Mouse (Mus musculus) small intestine, adult 2 months (tissue): ENCODE data around the gene Tnfrsf21. TPM values are rescaled to one million over a fixed set of nuclear protein-coding genes. Genes with fewer than 3 reads are reported as not detected.

ENCODE experiments used
- H3K27ac ChIP-seq: fragments of 200-500 bp; 2 replicates; pipeline ENCODE4 v1.5.1; 2012; ENCODE audit warnings: low read depth, low read length, control low read depth, inconsistent platforms; ENCODE audit not compliant: insufficient read depth
- H3K27me3 ChIP-seq: fragments of 200-500 bp; 2 replicates; pipeline ENCODE4 v1.6.1; 2012; ENCODE audit warnings: mild to moderate bottlenecking, moderate library complexity, low read length, inconsistent platforms; ENCODE audit not compliant: control insufficient read depth, insufficient read depth
- H3K36me3 ChIP-seq: fragments of 200-500 bp; 2 replicates; pipeline ENCODE4 v1.6.1; 2012; ENCODE audit warnings: mild to moderate bottlenecking, low read length, control low read depth, inconsistent platforms; ENCODE audit not compliant: control insufficient read depth, insufficient read depth
- H3K4me1 ChIP-seq: fragments of 200-500 bp; 2 replicates; pipeline ENCODE4 v1.6.1; 2012; ENCODE audit warnings: low read length, inconsistent platforms, mixed read lengths; ENCODE audit not compliant: control insufficient read depth, insufficient read depth, insufficient read length
- H3K4me3 ChIP-seq: fragments of 200-500 bp; 2 replicates; pipeline ENCODE4 v1.5.1; 2012; ENCODE audit warnings: low read depth, mild to moderate bottlenecking, control low read depth, inconsistent platforms, low read length, moderate library complexity
- CTCF ChIP-seq: fragments of 200-500 bp; IDR thresholded peaks from 2 replicates; pipeline ENCODE4 v1.5.1; 2012; ENCODE audit warnings: low read depth, mild to moderate bottlenecking, control low read depth, inconsistent platforms, low read length, moderate library complexity, mixed read lengths; ENCODE audit not compliant: insufficient replicate concordance, insufficient read length; ENCODE audit errors: extremely low read depth
- POLR2A ChIP-seq: fragments of 200-500 bp; IDR thresholded peaks from 2 replicates; pipeline ENCODE4 v1.6.1; 2012; ENCODE audit warnings: low read depth, mild to moderate bottlenecking, control low read depth, inconsistent platforms, low read length, moderate library complexity
- WGBS: fragments of 180-500 bp; shearing (Covaris S2); methylation state at CpG from one replicate; pipeline ENCODE4 v1.1.7; 2018; 5-methylcytosine and 5-hydroxymethylcytosine counted together
- polyA plus RNA-seq: library from polyadenylated mRNA; depleted of rRNA; stranded (reverse); fragments of >200 nt; gene quantifications from 2 replicates; pipeline ENCODE4 v1.2.3, GENCODE M21; 2012

Tnfrsf21 gene
- polyA plus RNA-seq, 1 experiment = 28.5 TPM

- WGBS = 83% methylated on average over 6 of the region's 6 CpGs
- Histone ChIP-seq H3K4me1 (peaks cover 4% of the 10 kb centered on the region; the same call in 1 of the 2 replicates), H3K36me3 (no peaks in the 10 kb centered on the region), H3K27ac (no peak overlapping the region), H3K4me3 (no peak overlapping the region), H3K27me3 (no peaks in the 10 kb centered on the region)
- TF ChIP-seq CTCF (no peak), POLR2A (no peak)
Measured at GRCm38 (mm10) chr17:43025048-43025447, 8.7 kb downstream of the Tnfrsf21 start.

DNA sequence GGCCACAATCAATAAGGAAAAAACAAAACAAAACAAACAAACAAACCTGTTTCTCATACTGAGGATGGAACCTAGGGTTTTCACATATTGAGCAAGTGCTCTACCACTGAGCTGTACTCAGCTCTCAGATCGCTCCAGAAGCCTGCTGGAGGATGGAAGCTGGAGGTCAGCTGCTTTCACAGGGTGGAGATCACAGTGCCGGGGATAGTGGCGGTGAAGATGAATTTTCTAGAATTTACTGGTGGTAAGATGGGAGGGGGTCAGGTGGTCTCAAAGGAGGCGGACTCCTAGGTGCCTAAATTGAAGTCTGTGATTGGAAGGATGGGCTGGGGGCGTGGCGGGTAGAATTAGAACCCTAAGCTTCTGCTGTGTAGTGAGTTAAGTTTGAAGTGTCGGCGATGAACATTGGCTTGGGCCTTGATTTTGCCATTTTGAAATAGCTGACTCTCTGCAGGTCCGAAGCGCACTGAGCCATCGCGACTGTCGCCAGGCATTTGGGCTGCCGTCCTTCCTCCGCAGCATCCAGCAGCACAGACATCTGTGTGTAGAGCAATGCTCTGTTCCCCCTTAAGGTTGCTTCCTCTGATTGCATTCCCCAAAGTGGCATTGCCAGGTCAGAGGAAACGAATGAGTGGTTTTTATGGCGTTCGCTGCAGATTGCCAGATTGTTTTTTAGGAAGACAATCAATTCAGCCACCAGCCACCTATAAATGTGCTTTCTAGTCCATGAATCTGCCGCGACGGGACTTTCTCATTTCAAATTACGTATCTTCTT lies 9.7 kb downstream of the Tnfrsf21 start:
- H3K27ac ChIP-seq = no peak overlapping the region
- no peak overlapping the region for H3K4me3 ChIP-seq
- WGBS = 96% methylated on average over 22 of the region's 22 CpGs
- TF ChIP-seq CTCF (no peak), POLR2A (no peak)
- H3K36me3 ChIP-seq = no peaks in the 10 kb centered on the region
- no peaks in the 10 kb centered on the region for H3K27me3 ChIP-seq
- peaks cover 8% of the 10 kb centered on the region; the same call in 1 of the 2 replicates for H3K4me1 ChIP-seq

- Histone ChIP-seq H3K4me1 (peaks cover 8% of the 10 kb centered on the region; the same call in 1 of the 2 replicates), H3K27me3 (no peaks in the 10 kb centered on the region), H3K36me3 (no peaks in the 10 kb centered on the region), H3K27ac (no peak overlapping the region), H3K4me3 (no peak overlapping the region)
- 71% methylated on average over 4 of the region's 4 CpGs for whole genome bisulfite sequencing
- no peak for TF ChIP-seq CTCF
- no peak for TF ChIP-seq POLR2A
Measured at GRCm38 (mm10) chr17:43026708-43027107, 10.4 kb downstream of the Tnfrsf21 start.

- H3K27ac ChIP-seq = peak overlapping the region; percentile 68; the same call in 1 of the 2 replicates
- no peak overlapping the region for H3K4me3 ChIP-seq
- no peak for TF ChIP-seq POLR2A
- TF ChIP-seq CTCF = no peak
- no peaks in the 10 kb centered on the region for H3K27me3 ChIP-seq
- WGBS = 27% methylated on average over 3 of the region's 3 CpGs
- no peaks in the 10 kb centered on the region for H3K36me3 ChIP-seq
- peaks cover 8% of the 10 kb centered on the region; the same call in 1 of the 2 replicates for H3K4me1 ChIP-seq
Measured at GRCm38 (mm10) chr17:43029546-43029945, 13.2 kb downstream of the Tnfrsf21 start.

- Histone ChIP-seq H3K4me3 (no peak overlapping the region), H3K27me3 (no peaks in the 10 kb centered on the region), H3K27ac (peak overlapping the region; percentile 68; the same call in 1 of the 2 replicates), H3K4me1 (peaks cover 8% of the 10 kb centered on the region; the same call in 1 of the 2 replicates), H3K36me3 (no peaks in the 10 kb centered on the region)
- no peak for TF ChIP-seq POLR2A
- no peak for TF ChIP-seq CTCF
- 79% methylated on average over 3 of the region's 3 CpGs for WGBS
Measured at GRCm38 (mm10) chr17:43030290-43030689, 13.9 kb downstream of the Tnfrsf21 start.

DNA sequence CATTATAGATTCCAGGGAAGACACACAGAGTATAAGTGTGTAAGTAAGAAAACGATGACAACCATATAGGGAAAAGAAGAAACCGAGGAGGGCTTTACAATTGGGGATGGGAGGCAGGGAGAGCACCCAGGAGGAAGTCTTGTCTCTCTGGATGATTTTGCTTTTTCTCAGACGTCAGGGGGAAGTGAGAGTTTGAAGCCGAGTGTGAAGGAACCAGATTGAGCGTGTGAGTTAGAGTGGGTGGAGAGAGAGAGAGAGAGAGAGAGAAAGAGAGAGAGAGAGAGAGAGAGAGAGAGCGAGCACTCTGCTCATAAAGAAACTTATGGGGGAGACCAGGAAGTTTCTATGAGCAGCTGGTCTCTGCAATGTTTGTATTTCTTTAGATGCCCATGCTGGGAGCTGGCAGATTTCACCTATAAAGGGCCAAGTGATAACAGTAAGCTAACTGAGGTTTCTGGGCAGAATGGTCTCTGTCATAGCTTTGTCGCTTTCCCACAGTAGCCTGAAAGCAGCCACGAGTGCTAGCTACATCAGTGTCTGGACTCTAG lies 16.2 kb downstream of the Tnfrsf21 start:
- Histone ChIP-seq H3K27me3 (no peaks in the 10 kb centered on the region), H3K4me1 (peaks cover 8% of the 10 kb centered on the region; the same call in 1 of the 2 replicates), H3K4me3 (no peak overlapping the region), H3K27ac (peak overlapping the region; percentile 37), H3K36me3 (0 out of 2 replicates have a peak, but pooled peaks cover under 1% of the 10 kb centered on the region)
- 67% methylated on average over 8 of the region's 8 CpGs for WGBS
- TF ChIP-seq POLR2A (no peak), CTCF (no peak)

DNA sequence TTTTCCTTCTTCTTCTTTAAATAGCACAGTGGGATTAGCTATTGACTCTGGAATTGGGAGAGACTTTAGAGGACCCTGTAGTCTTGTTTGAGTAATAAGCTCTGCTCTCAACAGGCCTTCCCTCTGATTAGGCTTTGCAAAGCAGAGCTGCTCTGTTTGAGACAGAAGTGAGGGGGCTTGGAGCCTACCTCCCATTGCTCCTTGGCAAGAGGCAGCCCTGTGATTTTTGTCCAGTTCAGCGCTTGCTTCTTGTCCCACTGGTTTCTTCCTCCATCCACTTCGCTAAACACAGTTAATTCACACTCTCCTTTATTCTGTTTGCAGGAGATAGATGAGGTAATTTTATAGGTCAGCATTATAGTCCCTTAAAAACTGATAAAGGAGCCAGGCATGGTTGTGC lies 19.0 kb downstream of the Tnfrsf21 start:
- no peaks in the 10 kb centered on the region for H3K27me3 ChIP-seq

More for the DNA sequence above, 19.0 kb downstream of the Tnfrsf21 start:
- no peak for TF ChIP-seq CTCF
- no peak for TF ChIP-seq POLR2A
- Histone ChIP-seq H3K27ac (no peak overlapping the region), H3K4me3 (no peak overlapping the region), H3K36me3 (peaks cover 11% of the 10 kb centered on the region), H3K4me1 (peaks cover 1% of the 10 kb centered on the region; the same call in 1 of the 2 replicates)
- WGBS = 74% methylated on average over 2 of the region's 2 CpGs
